Mouse (Mus musculus) monocyte, adult 2 months (primary cell): Measurements from ENCODE around the gene Taf1c.

Experiments used
- DNase-seq, 2 experiments: peaks; one replicate each; pipeline ENCODE4 v3.0.0; 2022; ENCODE audit warnings: low spot score in 2 of 2, low read depth in 1 of 2

Taf1c gene

DNA sequence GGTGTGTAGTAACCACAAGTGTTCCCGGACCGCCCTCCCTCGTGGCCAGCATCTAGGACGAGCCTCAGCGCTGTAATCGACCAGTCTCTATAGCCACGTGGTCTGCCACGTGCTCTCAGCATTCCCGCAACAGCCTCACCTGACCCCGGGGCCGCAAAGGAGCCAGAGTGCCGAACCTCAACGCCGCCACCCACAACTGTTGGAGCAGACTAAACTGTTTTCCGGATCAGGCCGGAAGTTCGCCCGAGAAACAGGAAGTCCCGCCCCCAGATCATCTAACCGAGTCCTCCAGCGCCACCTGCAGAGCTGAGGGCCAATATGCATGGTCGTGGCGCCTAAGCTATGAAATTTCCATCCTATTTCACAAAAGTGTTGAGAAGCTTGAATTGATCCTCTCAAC, at the start of gene Taf1c:
Gene Taf1c (minus strand): TSS at position 227 of the 400 bp plus-strand sequence.
- DNase-seq = peak; percentile 62 to 85

DNA sequence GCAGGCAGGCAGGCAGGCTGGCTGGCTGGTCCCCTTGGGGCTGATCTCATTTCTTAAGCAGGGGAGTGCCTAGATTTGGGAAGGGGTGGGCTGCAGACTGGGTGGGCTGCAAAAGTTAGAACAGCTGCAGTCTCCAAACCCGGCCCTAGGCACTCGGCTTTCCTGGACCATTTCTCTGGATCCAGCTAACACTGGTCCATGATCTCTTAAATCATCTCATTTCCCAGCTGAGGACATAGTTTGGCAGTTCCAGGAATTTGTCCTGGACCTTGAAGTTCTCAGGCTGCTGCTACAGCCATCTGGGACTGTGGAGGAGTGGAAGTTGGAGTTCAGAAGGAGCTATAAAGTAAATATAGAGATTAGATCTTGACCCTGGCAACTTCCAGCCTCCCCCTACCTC, 46.3 kb upstream of the Taf1c start:
- no peak for DNase-seq

DNA sequence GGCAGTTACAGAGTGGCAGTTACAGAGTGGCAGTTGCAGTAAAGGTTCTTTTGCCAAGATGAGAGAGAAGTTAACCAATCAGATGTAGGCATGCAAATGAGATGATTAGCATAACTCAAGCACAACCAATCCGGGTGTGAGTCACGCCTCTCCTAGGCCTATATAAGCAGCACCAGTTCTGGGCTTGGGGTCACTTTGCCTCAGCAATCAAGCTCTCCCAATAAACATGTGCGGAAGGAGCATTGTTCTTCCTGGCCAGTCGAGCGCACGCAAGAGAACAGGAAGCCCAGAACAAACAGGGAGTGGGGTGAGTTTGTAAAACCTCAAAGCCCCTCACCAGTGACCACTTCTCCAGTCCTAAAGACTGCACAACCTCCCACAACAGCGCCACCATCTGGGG, 41.8 kb upstream of the Taf1c start:
- DNase-seq = no peak

DNA sequence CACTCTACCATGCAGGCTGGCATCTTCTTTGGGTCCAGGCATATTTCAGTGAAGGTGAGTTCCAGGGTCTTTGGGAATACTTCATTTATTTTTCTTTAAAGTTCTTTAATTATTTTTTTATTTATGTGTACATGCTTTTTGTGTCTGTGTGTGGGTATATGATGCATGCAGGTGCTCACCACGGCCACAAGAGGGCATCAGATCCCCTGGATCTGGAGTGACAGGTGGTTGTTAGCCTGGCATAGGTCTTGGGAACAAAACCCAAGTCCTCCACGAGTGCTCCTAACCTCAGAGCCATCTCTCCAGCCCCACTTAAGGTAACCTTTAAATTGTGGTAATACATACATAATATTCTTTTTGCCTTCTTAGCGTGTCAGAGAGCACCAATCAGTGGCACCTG, 41.2 kb upstream of the Taf1c start:
- no peak for DNase-seq

DNA sequence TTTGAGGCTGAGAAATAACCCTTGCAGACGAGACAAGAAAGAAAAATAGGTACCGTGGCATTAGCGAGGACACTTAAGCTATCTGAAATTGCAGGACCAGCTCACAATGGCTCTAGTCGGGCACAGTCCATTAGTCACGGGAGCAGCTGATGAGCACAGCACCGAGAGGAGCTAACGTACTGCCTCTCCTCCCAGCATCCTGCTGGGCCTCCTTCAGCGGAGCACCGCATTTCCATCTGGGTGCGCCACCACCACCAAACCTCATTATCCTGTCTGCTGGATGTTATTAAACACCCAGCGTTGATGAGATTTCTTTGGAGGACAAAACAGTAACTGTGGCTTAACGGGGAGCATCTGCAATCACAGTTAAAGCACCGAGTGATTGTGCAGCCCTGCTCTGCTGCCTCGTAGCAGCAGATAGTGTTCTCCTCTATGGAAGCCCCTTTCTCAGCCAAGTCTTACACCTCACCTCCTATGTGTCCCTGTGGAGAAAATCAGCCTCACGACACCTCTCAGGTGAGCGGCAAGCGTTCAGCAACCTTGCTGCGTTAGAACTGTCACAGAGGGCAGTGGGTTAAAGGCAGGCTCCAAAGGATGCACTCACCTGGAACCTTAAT, 40.1 kb upstream of the Taf1c start:
- DNase-seq = no peak

DNA sequence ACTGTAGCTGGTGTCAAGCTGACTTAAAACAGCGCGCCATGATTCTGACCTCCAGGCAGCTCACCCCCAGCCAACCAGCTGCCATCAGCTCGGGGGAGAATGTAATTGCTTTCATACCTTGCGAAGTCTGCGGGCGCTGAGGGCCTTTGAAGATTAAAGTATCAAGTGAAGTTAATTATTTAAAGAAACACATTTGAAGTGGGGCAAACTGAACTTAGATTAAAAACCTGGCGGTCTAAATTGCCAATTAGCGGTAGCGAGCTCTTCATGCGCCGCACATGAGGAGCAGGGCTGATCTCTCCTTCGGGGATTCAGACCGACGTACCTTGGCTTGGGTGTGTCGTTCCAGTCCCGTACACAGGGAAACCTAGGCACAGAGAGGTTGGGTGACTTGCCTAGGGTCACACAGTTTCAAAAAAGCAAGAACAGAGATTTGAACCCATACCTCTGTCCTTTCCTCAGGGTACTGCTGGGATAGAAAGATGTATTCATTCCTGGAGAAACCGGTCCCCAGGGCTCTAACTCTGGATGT, 39.5 kb upstream of the Taf1c start:
- DNase-seq = no peak

DNA sequence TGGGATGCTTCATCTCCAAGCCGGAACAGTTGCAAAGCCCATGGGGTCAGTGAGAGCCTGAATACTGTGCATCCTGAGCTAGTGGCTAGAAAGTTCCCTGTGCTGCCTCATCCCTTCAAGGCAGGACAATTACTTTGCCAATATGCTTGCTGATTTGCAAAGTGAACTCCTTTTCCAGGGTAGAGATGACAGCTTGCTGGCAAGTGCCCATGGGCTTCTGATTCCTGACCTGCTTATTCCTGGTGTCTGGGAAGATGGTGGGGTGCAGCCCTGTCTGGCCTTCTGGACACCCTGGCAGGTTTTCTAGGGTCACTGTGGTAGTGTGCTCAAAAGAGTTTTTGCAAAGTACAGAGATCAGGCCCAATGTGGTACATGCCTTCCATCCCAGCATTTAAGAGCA, 37.9 kb upstream of the Taf1c start:
- no peak for DNase-seq

DNA sequence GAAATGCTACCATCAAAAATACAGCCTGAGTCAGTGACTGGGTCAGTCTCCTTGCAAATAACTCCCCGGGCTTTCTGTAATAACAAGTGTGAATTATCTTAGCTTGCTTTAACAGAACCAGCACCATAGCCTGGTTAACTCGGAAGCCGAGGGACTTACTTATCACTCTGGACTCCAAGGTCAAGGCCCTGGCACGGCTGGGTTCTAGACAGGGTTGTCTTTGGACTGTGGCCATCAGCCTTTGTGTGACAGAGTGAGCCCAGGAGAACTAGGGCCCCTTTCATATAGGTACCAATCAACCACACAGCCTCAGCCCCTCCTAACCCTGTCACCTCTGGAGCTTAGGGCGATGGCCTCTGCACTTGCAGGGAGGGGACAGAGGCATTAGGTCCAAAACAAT, 36.0 kb upstream of the Taf1c start:
- DNase-seq = no peak

DNA sequence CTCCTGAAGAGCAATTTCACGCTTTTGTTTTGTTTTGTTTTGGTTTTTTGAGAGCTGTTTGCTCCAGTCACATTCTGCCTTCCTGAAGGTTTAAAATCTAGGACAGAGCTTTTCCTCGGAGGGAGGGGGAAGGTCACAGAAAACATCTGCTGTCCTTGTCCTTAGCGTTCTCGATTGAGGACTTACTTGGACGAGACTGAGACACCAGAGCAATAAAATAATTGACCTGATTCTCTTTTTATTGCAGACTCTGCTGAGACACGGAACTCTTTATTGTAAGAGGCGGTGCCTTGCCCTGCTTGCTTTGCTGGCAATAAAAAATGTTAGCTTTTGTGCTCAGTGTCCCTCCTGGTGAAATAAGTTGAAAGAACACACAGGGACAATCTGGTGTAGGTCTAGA, 34.8 kb upstream of the Taf1c start:
- no peak for DNase-seq

DNA sequence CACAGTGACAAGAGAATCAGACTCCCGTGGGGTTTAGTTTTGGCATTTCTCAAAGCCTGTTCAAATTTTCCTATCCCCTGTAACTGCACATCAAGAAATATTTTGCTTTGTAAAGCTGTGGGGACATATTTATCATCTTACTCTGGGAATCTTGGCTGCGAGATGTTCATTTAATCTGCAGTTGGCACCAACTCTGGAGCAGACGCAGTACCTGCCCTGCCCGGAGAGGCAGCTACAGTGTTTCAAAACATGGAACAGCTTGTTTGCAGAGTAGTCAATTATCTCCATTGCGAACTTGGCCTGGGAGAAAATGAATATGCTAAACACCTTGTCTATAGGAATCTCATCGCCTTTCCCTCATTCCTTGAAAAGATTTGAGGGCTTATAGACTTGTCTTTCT, 33.2 kb upstream of the Taf1c start:
- no peak for DNase-seq

DNA sequence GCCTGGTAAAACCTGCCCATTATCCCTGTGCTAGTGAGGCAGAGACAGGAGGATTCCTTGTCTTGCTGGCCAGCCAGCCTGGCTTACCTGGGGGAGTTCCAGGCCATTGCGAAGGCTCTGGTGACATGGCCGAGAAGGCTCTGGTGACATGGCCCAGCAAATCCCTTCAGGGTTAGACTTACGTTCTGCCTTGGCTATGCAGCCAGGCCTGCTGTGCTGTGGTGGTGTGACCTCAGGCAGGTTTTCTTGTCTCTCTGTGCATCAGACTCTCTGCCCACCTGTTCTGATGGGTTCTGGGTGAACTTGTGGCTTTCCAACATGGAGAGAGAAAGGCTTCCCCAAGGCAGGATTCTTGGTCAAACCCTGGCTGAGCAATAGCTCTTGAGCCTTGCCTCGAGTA, 32.4 kb upstream of the Taf1c start:
- no peak for DNase-seq

DNA sequence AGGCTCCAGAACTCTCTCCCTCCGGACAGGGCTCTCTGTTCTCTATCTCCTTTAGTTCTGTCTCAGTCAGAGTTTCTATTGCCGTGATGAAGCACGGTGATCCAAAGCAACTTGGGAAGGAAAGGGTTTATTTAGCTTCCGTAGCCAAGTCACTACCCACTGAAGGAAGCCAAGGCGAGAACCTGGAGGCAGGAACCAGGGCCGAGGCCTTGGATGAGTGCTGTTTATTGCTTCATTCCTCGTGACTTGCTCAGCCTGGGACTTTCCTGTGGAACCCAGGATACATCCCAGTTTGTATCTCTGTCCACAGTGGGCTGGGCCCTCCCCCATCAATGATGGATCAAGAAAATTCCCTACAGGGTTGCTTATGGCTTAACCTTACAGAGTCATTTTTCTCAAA, 31.7 kb upstream of the Taf1c start:
- DNase-seq = no peak

DNA sequence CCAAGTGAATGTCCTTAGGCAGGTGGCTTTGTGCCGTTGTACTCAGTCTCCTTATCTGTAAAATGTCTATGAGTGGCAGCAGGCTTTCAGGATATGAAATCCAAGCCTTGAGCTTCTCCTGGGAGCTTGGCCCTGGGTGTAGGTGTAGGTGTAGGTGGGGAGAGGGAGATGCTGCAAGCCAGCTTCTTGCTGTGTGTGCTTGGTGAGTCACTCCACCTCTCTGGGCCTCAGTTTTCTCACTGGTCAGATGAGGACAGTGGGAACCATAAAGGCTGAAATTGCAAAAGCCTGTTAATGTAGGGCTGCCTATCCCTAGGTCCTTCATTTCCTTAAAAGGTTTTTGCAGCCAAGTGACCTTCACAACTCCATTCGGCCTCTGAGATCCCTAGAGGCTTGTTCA, 30.9 kb upstream of the Taf1c start:
- DNase-seq = no peak

DNA sequence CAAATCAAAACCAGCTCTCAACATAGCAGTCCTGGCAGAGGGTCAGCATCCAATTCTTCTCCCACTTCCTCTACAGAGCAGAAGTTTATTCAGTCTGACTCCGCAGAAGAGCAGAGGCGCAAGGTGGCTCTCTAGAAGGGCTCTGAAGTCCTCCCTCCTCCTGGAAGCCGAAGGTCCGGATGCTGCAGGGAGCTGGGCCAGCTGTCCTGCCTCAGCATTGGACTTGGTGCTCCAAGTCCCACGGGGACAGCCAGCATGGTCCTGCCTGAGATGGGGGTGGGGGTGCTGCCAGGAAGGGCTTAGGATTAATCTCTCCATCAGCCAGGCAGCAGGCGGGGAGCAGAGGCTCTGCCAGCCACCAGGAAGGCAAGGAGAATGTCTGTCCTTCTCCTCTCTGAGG, 30.4 kb upstream of the Taf1c start, which contains the start of gene Kcng4:
Gene Kcng4 (minus strand): TSS at position 303 of the 400 bp plus-strand sequence.
- DNase-seq = no peak

DNA sequence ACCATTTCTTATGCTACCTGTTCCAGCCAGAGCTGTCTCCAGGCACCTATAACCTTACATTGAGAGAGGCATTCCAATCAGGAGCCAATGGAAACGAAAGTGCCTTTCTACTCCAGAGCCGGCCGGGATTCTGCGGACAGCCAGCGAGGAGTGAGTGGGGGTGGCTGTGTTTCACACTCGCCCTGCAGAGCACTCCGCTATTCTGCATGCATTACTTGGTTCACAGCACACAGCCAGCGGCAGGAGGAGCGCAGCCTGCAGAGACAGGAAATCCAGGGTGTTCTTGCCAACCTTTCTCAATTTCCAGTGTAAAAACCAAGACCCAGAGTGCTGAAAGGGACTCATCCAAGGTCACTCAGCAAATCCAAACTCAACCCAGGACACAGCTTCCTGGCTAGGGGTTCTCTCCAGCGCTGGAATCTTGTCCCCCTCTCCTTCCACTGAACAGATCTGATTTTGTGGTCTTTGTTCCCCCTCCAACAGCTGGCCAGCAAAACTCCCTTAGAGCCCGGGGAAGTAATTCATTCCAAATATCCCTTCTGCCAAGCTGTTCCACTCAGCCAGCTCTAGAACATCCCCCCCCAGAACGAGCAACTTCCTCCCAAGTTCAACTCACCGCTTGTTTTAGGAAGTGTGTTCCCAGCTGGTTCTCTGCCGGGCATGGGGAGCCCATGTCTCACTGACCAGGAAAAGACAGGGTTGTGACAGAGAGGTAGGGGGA, 29.8 kb upstream of the Taf1c start:
- no peak for DNase-seq

DNA sequence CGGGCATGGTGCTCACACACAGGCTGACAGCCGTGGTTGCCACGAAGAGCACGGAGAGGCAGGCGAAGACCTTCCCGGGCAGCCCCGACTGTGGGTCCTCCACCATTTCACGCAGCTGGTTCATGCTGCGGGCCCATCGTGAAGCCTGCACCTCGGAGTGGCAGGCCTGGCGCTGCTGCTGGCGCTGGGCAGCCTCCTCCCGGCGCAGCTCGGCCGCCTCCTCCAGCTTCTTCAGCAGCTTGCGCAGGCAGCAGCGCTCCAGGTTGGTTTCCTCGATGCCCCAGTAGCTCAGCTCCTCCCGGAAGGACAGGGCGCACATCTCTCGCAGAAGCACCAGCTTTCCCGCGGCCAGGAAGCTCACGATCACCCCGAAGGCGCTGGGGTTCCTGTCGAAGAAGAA, 27.9 kb upstream of the Taf1c start:
- DNase-seq = no peak

DNA sequence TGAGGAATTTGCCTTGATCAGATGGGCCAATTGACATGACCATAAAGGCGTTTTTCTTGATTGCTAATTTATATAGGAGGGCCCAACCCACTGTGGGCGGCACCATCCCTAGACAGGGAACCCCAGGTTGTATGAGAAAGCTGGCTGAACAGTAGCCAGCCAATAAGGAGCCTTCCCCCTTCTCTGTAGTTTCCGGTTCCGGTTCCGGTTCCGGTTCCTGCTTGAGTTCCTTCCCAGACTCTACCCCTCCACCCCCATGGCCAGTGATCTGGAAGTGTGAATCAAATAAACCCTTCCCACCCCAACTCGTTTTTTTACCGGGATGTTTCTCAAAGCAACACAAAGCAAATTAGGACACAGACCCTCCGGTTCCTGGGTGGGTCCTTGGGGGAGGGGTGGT, 27.2 kb upstream of the Taf1c start:
- DNase-seq = no peak

DNA sequence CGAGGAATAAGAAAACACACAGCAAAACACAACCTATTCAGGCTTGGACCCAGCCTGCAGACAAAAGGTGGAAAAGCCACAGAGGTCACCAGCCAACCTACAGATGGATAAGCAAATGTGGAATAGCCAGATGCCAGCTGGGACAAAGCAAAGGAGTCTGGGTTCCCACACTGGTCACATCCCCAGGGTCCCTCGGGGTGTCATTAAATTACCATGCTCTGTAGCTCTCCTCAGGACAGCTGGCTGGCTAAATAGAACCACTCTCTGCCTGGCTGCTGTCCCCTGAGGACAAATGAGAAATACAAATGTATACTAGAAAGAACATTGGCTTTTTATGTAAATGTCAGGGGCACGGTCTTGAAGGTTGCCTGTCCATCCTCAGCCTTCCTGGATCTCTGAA, 25.8 kb upstream of the Taf1c start:
- DNase-seq = no peak

DNA sequence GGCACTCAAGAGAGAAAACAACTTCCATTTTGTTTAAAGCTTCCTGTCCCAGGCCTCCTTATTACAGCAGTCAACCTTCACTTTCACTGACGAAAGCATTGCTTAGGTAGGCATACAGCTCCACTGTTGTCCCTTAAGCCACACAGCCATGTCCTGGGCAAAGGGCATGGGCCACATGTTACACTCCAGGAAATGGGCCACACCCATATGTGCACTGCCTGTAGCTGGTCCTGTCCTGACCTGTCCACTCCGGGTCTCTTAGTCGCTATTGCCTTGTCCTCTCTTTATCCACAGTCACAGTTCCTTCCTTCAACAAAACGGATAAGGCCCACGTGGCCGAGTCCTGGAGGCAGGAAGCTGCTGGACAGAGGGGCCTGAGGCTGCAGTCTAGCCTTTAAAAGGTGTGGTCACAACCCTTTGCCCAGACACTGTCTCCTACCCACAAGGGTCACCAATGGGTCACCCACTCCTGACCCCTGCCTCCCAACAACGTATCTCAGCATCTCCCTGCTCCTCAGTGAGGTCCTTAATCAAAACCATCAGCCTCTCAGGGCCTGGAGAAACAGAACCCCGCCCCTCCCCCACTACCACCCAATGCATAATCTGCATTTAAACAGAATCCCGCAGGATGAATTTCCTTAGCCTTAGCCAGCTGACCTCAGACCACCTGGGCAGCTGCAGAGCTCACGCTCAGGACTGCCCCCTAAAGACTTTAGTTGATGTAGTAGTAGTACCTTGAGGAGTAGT, 22.8 kb upstream of the Taf1c start:
- DNase-seq = no peak

DNA sequence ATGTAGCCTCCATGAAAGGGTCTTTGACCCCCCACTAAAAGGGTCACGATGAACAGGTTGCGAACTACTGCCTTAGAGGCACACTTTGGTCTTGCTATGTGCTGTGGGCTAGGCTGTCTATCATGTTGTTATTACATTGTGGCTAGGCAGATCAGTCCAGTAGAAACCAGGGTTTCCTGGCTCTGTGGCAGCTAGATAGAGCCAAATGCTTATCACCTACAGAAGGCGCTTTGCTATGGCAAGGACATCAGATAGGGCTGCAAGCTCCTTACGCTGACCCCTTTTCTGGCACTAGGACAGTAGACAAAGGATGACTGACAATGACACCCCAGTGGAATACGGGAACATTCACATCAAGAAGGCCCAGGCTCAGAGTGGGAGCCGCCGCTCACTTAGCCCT, 22.2 kb upstream of the Taf1c start:
- no peak for DNase-seq

DNA sequence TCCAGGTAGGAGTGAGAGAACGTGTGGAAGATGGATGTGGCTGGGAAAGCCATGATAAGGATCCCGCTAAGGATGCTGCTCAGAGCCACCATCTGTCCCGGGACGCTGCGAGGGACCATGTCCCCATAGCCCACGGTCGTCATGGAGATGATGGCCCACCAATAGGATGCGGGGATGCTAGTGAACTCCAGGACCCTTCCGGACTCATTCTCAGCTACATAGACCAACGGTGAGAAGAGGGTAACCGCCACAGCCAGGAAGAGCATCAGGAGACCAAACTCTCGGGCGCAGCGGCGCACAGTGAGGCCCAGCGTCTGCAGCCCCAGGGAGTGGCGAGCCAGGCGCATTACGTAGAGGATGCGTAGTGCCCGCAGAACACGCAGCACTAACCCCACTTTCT, 20.8 kb upstream of the Taf1c start:
- DNase-seq = no peak

DNA sequence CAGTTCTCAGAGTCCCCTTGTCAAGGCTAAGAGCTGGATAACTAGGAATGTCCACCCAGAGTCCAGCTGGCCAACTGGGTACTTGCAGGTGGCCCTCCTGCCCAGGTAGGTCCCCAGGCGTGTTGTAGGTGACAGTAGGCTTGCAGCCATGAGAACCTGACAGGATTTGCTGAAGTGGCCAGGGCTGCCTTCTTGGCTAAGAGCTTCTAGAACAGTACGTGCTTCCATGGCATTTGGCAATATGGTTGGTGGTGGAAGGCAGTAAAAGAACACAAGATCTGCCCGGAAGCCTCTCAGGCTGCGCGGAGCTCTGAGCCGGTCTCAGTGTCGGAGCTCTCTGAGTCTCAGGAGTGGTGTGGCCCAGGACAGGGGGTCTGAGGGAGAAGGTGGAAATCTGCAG, 19.9 kb upstream of the Taf1c start:
- DNase-seq = no peak
